Mouse (Mus musculus): ENCODE results near the gene Ptprcap. TPM values are rescaled to one million over a fixed set of nuclear protein-coding genes. Genes with fewer than 3 reads are reported as not detected.

Gene Ptprcap
- polyA plus RNA-seq, 1 experiment = 1,655 TPM

GRCm38 (mm10) chr19:4203604-4204326, 50.4 kb downstream of the Ptprcap start:
- DNase-seq = no peak
- Histone ChIP-seq H3K4me3 (ENCODE audit: control insufficient read depth, insufficient read depth, low read length) (no peak overlapping the region), H3K27me3 (ENCODE audit: control insufficient read depth, insufficient read depth, low read length) (no peaks in the 10 kb centered on the region), H3K27ac (ENCODE audit: control insufficient read depth, insufficient read depth, low read length) (peak overlapping the region; percentile 91), H3K36me3 (ENCODE audit: control insufficient read depth, insufficient read depth, low read length) (0 out of 2 replicates have a peak, but pooled peaks cover 3% of the 10 kb centered on the region), H3K4me1 (replicated peaks; ENCODE audit: control insufficient read depth, insufficient read depth, low read length) (peaks cover 40% of the 10 kb centered on the region)
- WGBS = 11% methylated on average over 13 of the region's 13 CpGs
- TF ChIP-seq CTCF (IDR thresholded peaks at IDR 0.05; ENCODE audit: borderline replicate concordance, control insufficient read depth, extremely low read depth, insufficient read depth, low read length, poor library complexity) (no peak), POLR2A (IDR thresholded peaks at IDR 0.05; ENCODE audit: control insufficient read depth, extremely low read depth, insufficient read depth, low read length, poor library complexity) (no peak)

GRCm38 (mm10) chr19:4204889-4205288, 51.5 kb downstream of the Ptprcap start:
- peak overlapping the region; percentile 91 for H3K27ac ChIP-seq (ENCODE audit: control insufficient read depth, insufficient read depth, low read length)
- H3K27me3 ChIP-seq (ENCODE audit: control insufficient read depth, insufficient read depth, low read length) = no peaks in the 10 kb centered on the region
- 73% methylated on average over 4 of the region's 4 CpGs for WGBS
- no peak for DNase-seq
- TF ChIP-seq POLR2A (IDR thresholded peaks at IDR 0.05; ENCODE audit: control insufficient read depth, extremely low read depth, insufficient read depth, low read length, poor library complexity) (no peak), CTCF (IDR thresholded peaks at IDR 0.05; ENCODE audit: borderline replicate concordance, control insufficient read depth, extremely low read depth, insufficient read depth, low read length, poor library complexity) (no peak)
- H3K4me1 ChIP-seq (replicated peaks; ENCODE audit: control insufficient read depth, insufficient read depth, low read length) = peaks cover 43% of the 10 kb centered on the region
- H3K4me3 ChIP-seq (ENCODE audit: control insufficient read depth, insufficient read depth, low read length) = no peak overlapping the region
- 0 out of 2 replicates have a peak, but pooled peaks cover 2% of the 10 kb centered on the region for H3K36me3 ChIP-seq (ENCODE audit: control insufficient read depth, insufficient read depth, low read length)

Other genes starting within 250 kb of the Ptprcap start
- 270 and 293 TPM in 2 replicates for gene Tcirg1, start 246.5 kb upstream of the Ptprcap start, polyA plus RNA-seq (2012; rRNA removed)
- 287 and 340 TPM in 2 replicates for gene Ndufs8, start 240.8 kb upstream of the Ptprcap start, polyA plus RNA-seq (2012; rRNA removed)
- gene Aldh3b1, start 223.8 kb upstream of the Ptprcap start, polyA plus RNA-seq (2012; rRNA removed) = 10.2 and 11.7 TPM in 2 replicates
- gene Unc93b1, start 218.4 kb upstream of the Ptprcap start, polyA plus RNA-seq (2012; rRNA removed) = 147 and 174 TPM in 2 replicates
- gene Aldh3b3, start 195.0 kb upstream of the Ptprcap start, polyA plus RNA-seq (2012; rRNA removed) = 0.33 and 0.97 TPM in 2 replicates
- 7.0 and 7.2 TPM in 2 replicates for gene Aldh3b2, start 181.3 kb upstream of the Ptprcap start, polyA plus RNA-seq (2012; rRNA removed)
- 12.0 and 14.9 TPM in 2 replicates for gene Acy3, start 167.0 kb upstream of the Ptprcap start, polyA plus RNA-seq (2012; rRNA removed)
- gene Tbx10, start 160.9 kb upstream of the Ptprcap start, polyA plus RNA-seq (2012; rRNA removed) = 0.15 and 0.20 TPM in 2 replicates
- 23.6 and 24.9 TPM in 2 replicates for gene Nudt8, start 153.0 kb upstream of the Ptprcap start, polyA plus RNA-seq (2012; rRNA removed)
- 3.7 and 5.3 TPM in 2 replicates for gene Gm49405, start 153.0 kb upstream of the Ptprcap start, polyA plus RNA-seq (2012; rRNA removed)
- 14.4 and 51.8 TPM in 2 replicates for gene Doc2g, start 150.3 kb upstream of the Ptprcap start, polyA plus RNA-seq (2012; rRNA removed)
- gene Ndufv1, start 140.8 kb upstream of the Ptprcap start, polyA plus RNA-seq (2012; rRNA removed) = 152 and 170 TPM in 2 replicates
- 317 and 318 TPM in 2 replicates for gene Gstp1, start 115.6 kb upstream of the Ptprcap start, polyA plus RNA-seq (2012; rRNA removed)
- 26.9 and 48.8 TPM in 2 replicates for gene Gstp2, start 107.6 kb upstream of the Ptprcap start, polyA plus RNA-seq (2012; rRNA removed)
- 23.6 and 26.4 TPM in 2 replicates for gene Gstp3, start 94.0 kb upstream of the Ptprcap start, polyA plus RNA-seq (2012; rRNA removed)
- gene Cabp2, start 72.0 kb upstream of the Ptprcap start, polyA plus RNA-seq (2012; rRNA removed) = 0.42 TPM in 1 of 2 replicates, not detected in the other
- gene Cdk2ap2, start 56.4 kb upstream of the Ptprcap start, polyA plus RNA-seq (2012; rRNA removed) = 274 and 296 TPM in 2 replicates
- 333 and 357 TPM in 2 replicates for gene Pitpnm1, start 53.6 kb upstream of the Ptprcap start, polyA plus RNA-seq (2012; rRNA removed)
- 106 and 112 TPM in 2 replicates for gene Aip, start 27.7 kb upstream of the Ptprcap start, polyA plus RNA-seq (2012; rRNA removed)
- 0.20 and 0.24 TPM in 2 replicates for gene Gpr152, start 13.8 kb upstream of the Ptprcap start, polyA plus RNA-seq (2012; rRNA removed)
- gene Cabp4, start 9.6 kb upstream of the Ptprcap start, polyA plus RNA-seq (2012; rRNA removed) = 0.26 and 0.53 TPM in 2 replicates
- gene Coro1b, start 5.0 kb upstream of the Ptprcap start, polyA plus RNA-seq (2012; rRNA removed) = 508 and 533 TPM in 2 replicates
- 97.8 and 102 TPM in 2 replicates for gene Rps6kb2, start 9.8 kb downstream of the Ptprcap start, polyA plus RNA-seq (2012; rRNA removed)
- 92.9 and 95.5 TPM in 2 replicates for gene Carns1, start 21.9 kb downstream of the Ptprcap start, polyA plus RNA-seq (2012; rRNA removed)
- gene Tbc1d10c, start 37.7 kb downstream of the Ptprcap start, polyA plus RNA-seq (2012; rRNA removed) = 622 and 718 TPM in 2 replicates
- 897 and 1,014 TPM in 2 replicates for gene Ppp1ca, start 38.5 kb downstream of the Ptprcap start, polyA plus RNA-seq (2012; rRNA removed)
- 119 and 143 TPM in 2 replicates for gene Rad9a, start 48.1 kb downstream of the Ptprcap start, polyA plus RNA-seq (2012; rRNA removed)
- 32.9 and 36.1 TPM in 2 replicates for gene Clcf1, start 60.6 kb downstream of the Ptprcap start, polyA plus RNA-seq (2012; rRNA removed)
- gene AC109138.7, start 60.8 kb downstream of the Ptprcap start, polyA plus RNA-seq (2012; rRNA removed) = not detected in 2 replicates
- 104 and 117 TPM in 2 replicates for gene Pold4, start 78.3 kb downstream of the Ptprcap start, polyA plus RNA-seq (2012; rRNA removed)
- 72.7 and 94.1 TPM in 2 replicates for gene Ssh3, start 115.6 kb downstream of the Ptprcap start, polyA plus RNA-seq (2012; rRNA removed)
- gene Ankrd13d, start 129.5 kb downstream of the Ptprcap start, polyA plus RNA-seq (2012; rRNA removed) = 56.0 and 61.4 TPM in 2 replicates
- 515 and 528 TPM in 2 replicates for gene Grk2, start 152.6 kb downstream of the Ptprcap start, polyA plus RNA-seq (2012; rRNA removed)
- 194 and 210 TPM in 2 replicates for gene Kdm2a, start 244.7 kb downstream of the Ptprcap start, polyA plus RNA-seq (2012; rRNA removed)

Measured in thymus, adult 2 months (tissue).